Mouse (Mus musculus) large intestine, adult 2 months (tissue): ENCODE measurements around the gene Zfp235. TPM values are rescaled to one million over a fixed set of nuclear protein-coding genes. Genes with fewer than 3 reads are reported as not detected.

Source experiments
- DNase-seq: peaks from one replicate; pipeline ENCODE4 v3.0.0-alpha.2; 2012; ENCODE audit warnings: low read depth, low spot score
- WGBS: fragments of 180-500 bp; shearing (Covaris S2); methylation state at CpG from one replicate; pipeline ENCODE4 v1.1.7; 2018; 5-methylcytosine and 5-hydroxymethylcytosine counted together
- polyA plus RNA-seq: library from polyadenylated mRNA; depleted of rRNA; stranded (reverse); fragments of >200 nt; gene quantifications from 2 replicates; pipeline ENCODE4 v1.2.3, GENCODE M21; 2012; rRNA removed

Gene Zfp235
- polyA plus RNA-seq, 1 experiment, result 4.1 TPM

GRCm38 (mm10) chr7:24191361-24191760, 57.4 kb downstream of the Zfp235 start:
- WGBS, result 79% methylated on average over 2 of the region's 2 CpGs
- no peak for DNase-seq

Other genes with a start within 250 kb of the Zfp235 start
- not detected in 2 replicates for gene Vmn1r178, start 242.2 kb upstream of the Zfp235 start, polyA plus RNA-seq
- not detected in 2 replicates for gene Vmn1r179, start 207.2 kb upstream of the Zfp235 start, polyA plus RNA-seq
- not detected in 2 replicates for gene Vmn1r180, start 183.5 kb upstream of the Zfp235 start, polyA plus RNA-seq
- gene Vmn1r181, start 159.6 kb upstream of the Zfp235 start, polyA plus RNA-seq, result not detected in 2 replicates
- not detected in 2 replicates for gene V1rd19, start 132.5 kb upstream of the Zfp235 start, polyA plus RNA-seq
- not detected in 2 replicates for gene Vmn1r183, start 80.9 kb upstream of the Zfp235 start, polyA plus RNA-seq
- 8.6 and 11.6 TPM in 2 replicates for gene Zfp180, start 52.2 kb upstream of the Zfp235 start, polyA plus RNA-seq
- gene Zfp112, start 21.9 kb upstream of the Zfp235 start, polyA plus RNA-seq, result 0.82 and 1.5 TPM in 2 replicates
- gene Zfp114, start 40.9 kb downstream of the Zfp235 start, polyA plus RNA-seq, result 0.33 TPM in 1 of 2 replicates, not detected in the other
- gene Zfp111, start 77.3 kb downstream of the Zfp235 start, polyA plus RNA-seq, result 1.2 and 2.1 TPM in 2 replicates
- 0.78 and 1.2 TPM in 2 replicates for gene Zfp109, start 103.4 kb downstream of the Zfp235 start, polyA plus RNA-seq
- 0.27 and 0.71 TPM in 2 replicates for gene Zfp108, start 120.6 kb downstream of the Zfp235 start, polyA plus RNA-seq
- gene Zfp93, start 136.3 kb downstream of the Zfp235 start, polyA plus RNA-seq, result 1.0 and 1.3 TPM in 2 replicates
- 3.8 and 4.1 TPM in 2 replicates for gene Zfp61, start 167.1 kb downstream of the Zfp235 start, polyA plus RNA-seq
- gene Zfp94, start 182.5 kb downstream of the Zfp235 start, polyA plus RNA-seq, result 2.1 and 3.1 TPM in 2 replicates
- gene Tescl, start 199.8 kb downstream of the Zfp235 start, polyA plus RNA-seq, result 0.16 TPM in 1 of 2 replicates, not detected in the other
- 0.04 TPM in 1 of 2 replicates, not detected in the other for gene Lypd5, start 215.0 kb downstream of the Zfp235 start, polyA plus RNA-seq
- gene Kcnn4, start 236.1 kb downstream of the Zfp235 start, polyA plus RNA-seq, result 76.3 and 90.9 TPM in 2 replicates